Mouse (Mus musculus): Measurements from ENCODE around the gene Clvs2.

- TF ChIP-seq CTCF (IDR thresholded peaks at IDR 0.05; ENCODE audit: low read depth, low read length) = no peak
- no peak for TF ChIP-seq POLR2A (IDR thresholded peaks at IDR 0.05; ENCODE audit: borderline replicate concordance, low read depth, low read length)
Observed at GRCm38 (mm10) chr10:33622700-33623099, 1.9 kb downstream of the Clvs2 start.

All from bone marrow macrophage, adult 2 months (primary cell).